Mouse (Mus musculus): Measurements from ENCODE around the gene Mta1. TPM values are rescaled to one million over a fixed set of nuclear protein-coding genes. Genes with fewer than 3 reads are reported as not detected.

The Mta1 gene
- polyA plus RNA-seq, 1 experiment from 2014 or later = 4.9 TPM

DNA sequence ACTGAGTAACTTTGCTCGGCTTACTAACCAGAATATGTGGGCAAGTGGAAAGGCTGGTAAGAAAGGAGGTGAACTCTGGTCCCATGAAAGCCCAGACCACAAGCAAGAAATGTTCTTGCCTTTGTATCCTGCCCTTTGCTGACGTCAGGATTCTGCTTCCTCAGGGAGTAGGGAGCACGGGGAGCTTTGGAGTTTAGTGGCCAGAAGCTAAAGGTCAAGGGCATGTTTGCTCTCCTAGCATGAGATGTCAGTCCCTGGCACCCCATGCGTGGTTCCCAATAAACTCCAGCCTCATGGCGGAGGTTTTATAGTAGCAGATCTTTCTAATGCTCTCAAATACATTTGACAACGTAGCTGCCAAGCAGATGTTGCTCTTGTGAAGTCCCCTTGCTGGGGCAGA is 26.3 kb upstream of the Mta1 start:
- ATAC-seq (ENCODE audit: low FRiP score, low TSS enrichment) (no peak), DNase-seq (ENCODE audit: low spot score) (no peak)
- Histone ChIP-seq H3K9ac (ENCODE audit: low read length) (no peak overlapping the region), H3K27ac (replicated peaks) (no peak overlapping the region), H3K9me3 (ENCODE audit: control insufficient read depth, low read length) (no peaks in the 10 kb centered on the region), H3K36me3 (ENCODE audit: control insufficient read depth, insufficient read depth, low read length) (peaks cover 27% of the 10 kb centered on the region), H3K4me1 (replicated peaks; ENCODE audit: control insufficient read depth, insufficient read depth) (peaks cover 9% of the 10 kb centered on the region), H3K4me3 (ENCODE audit: low read depth, low read length) (no peak overlapping the region), H3K27me3 (ENCODE audit: control insufficient read depth, insufficient read depth, low read length) (no peaks in the 10 kb centered on the region), H3K4me2 (replicated peaks; ENCODE audit: low read depth) (no peak overlapping the region)
- 78% methylated on average over 6 of the region's 6 CpGs for WGBS
- TF ChIP-seq EP300 (optimal IDR thresholded peaks at IDR 0.05) (no peak), CTCF (IDR thresholded peaks at IDR 0.05; ENCODE audit: low read depth) (no peak)

DNA sequence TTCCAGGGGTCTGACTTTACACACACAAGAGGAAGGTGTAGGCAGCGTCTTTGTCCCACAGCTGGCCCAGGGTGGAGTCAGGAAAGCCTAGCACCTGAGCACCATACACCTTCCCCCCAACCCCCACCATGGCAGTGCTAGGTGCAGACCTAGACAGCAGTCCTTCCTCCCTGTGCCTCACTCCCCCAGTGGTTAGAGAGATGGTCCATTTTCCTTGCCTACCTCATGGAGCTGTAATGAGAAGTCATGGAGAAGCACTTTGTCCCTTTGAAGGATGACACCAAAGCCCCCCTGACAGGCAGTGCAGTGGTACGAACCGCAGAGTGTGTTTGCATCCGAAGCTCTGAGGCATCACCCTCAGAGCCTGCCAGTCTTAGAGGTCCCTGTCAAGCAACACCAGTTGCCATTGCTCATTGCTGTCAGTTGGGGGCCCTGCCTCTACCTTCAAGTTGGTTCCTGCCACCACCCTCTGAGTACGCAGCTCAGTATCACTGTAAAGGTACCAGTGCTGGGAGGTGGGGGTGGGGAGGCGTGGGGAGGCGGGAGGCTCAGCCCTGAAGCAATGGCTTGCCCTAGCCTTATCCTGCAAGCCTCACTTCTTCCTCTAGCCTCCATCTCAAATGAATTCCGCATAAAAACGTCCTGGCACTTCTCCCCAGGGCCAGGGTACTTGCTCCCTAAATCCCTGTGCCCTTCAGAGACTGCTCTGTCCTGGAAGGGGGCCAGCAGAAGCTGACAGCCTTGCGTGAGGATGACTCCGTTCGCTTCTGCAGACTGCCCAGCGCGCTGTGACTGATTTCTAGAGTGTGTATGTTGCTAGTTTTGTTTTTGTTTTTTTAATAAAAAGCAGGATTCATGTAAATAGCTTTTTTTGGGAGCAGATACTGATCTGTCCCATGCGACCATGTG is 24.4 kb upstream of the Mta1 start:
- peak; percentile 49 for DNase-seq (ENCODE audit: low spot score)
- peak overlapping the region; percentile 94 for H3K4me2 ChIP-seq (replicated peaks; ENCODE audit: low read depth)
- peak overlapping the region; percentile 46 for H3K4me3 ChIP-seq (ENCODE audit: low read depth, low read length)
- H3K36me3 ChIP-seq (ENCODE audit: control insufficient read depth, insufficient read depth, low read length) = peaks cover 24% of the 10 kb centered on the region
- peak overlapping the region; percentile 45 for H3K9ac ChIP-seq (ENCODE audit: low read length)
- peak; percentile 33 for ATAC-seq (ENCODE audit: low FRiP score, low TSS enrichment)
- peaks cover 9% of the 10 kb centered on the region for H3K4me1 ChIP-seq (replicated peaks; ENCODE audit: control insufficient read depth, insufficient read depth)
- no peaks in the 10 kb centered on the region for H3K27me3 ChIP-seq (ENCODE audit: control insufficient read depth, insufficient read depth, low read length)
- 7% methylated on average over 15 of the region's 15 CpGs for WGBS
- no peak for TF ChIP-seq EP300 (optimal IDR thresholded peaks at IDR 0.05)
- TF ChIP-seq CTCF (IDR thresholded peaks at IDR 0.05; ENCODE audit: low read depth) = peak; percentile 39; the same call in 1 of the 2 replicates
- H3K9me3 ChIP-seq (ENCODE audit: control insufficient read depth, low read length) = no peaks in the 10 kb centered on the region
- peak overlapping the region; percentile 69 for H3K27ac ChIP-seq (replicated peaks)

DNA sequence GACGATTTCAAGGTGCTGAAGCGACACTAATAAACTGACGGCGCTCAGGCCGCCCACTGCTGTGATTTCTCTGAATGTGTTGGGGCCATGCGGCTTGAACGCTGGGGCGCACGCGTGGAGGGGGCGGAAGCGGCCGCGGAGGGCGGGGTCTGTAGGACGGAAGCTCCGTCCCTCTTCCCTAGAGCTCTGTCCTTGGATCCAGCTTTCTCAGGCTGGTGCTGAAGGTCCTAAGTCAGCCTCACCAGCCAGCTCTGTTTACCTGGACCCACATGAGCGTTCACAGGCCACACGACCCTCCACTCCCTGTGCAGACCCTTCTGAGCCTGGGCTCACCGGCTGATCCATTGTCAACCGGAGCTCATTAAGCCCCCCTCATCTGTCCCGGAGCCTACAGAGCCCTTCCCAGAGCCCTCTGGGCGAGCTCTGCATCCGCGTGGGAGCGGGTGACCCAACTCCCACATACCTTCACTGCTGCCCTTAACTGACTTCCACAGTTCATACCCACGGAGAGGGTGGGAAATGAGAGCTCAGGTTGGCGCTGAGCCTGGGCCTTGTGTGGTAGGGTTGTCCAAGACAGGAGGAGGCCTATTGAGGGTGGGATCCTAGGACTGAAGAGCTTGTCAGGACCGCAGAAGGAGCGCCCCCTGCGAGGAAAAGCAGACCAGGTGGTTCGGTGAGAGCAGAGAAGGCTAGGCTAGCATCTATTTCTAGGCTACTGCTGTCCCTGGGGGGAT is 23.6 kb upstream of the Mta1 start, which contains the start of gene Tex22:
Tex22 (plus strand) TSS at position 174 of the 734 bp plus-strand sequence.
- Histone ChIP-seq H3K9ac (ENCODE audit: low read length) (peak within 1 kb of the TSS; percentile 64), H3K4me2 (replicated peaks; ENCODE audit: low read depth) (peak within 1 kb of the TSS; percentile 94), H3K4me1 (replicated peaks; ENCODE audit: control insufficient read depth, insufficient read depth) (peaks cover 9% of the 10 kb centered on the region), H3K9me3 (ENCODE audit: control insufficient read depth, low read length) (no peaks in the 10 kb centered on the region), H3K27me3 (ENCODE audit: control insufficient read depth, insufficient read depth, low read length) (no peaks in the 10 kb centered on the region), H3K27ac (replicated peaks) (peak within 1 kb of the TSS; percentile 92), H3K36me3 (ENCODE audit: control insufficient read depth, insufficient read depth, low read length) (peaks cover 17% of the 10 kb centered on the region), H3K4me3 (ENCODE audit: low read depth, low read length) (peak within 1 kb of the TSS; percentile 46)
- DNase-seq (ENCODE audit: low spot score) (peak; percentile 90), ATAC-seq (ENCODE audit: low FRiP score, low TSS enrichment) (peak; percentile 91)
- TF ChIP-seq CTCF (IDR thresholded peaks at IDR 0.05; ENCODE audit: low read depth) = no peak; the same call in 1 of the 2 replicates
- TF ChIP-seq EP300 (optimal IDR thresholded peaks at IDR 0.05) = peak; percentile 73
- WGBS = 4% methylated on average over 32 of the region's 32 CpGs

DNA sequence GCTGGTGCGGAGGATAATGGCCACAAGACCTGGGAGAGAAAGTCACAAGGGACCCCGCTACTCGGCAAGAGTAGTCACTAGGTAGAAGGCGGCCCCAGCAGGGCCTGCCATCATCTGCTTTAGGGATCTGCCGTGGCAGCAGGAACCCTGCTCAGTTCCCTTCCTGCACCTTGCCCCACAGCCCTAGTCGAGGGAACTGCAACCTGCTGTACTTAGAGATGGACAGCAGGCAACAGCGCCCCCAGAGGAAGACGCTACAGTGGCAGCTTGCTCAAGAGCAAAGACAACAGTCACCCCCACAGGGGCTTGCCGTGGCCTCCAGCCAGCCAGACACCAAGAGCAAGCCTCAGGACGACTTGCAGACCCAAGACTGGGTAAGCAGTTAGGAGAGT is 23.0 kb upstream of the Mta1 start:
- peak; percentile 90 for DNase-seq (ENCODE audit: low spot score)
- peaks cover 13% of the 10 kb centered on the region for H3K36me3 ChIP-seq (ENCODE audit: control insufficient read depth, insufficient read depth, low read length)
- WGBS = 4% methylated on average over 10 of the region's 10 CpGs
- no peaks in the 10 kb centered on the region for H3K27me3 ChIP-seq (ENCODE audit: control insufficient read depth, insufficient read depth, low read length)
- peak overlapping the region; percentile 94 for H3K4me2 ChIP-seq (replicated peaks; ENCODE audit: low read depth)
- peak; percentile 81 for ATAC-seq (ENCODE audit: low FRiP score, low TSS enrichment)
- H3K4me3 ChIP-seq (ENCODE audit: low read depth, low read length) = peak overlapping the region; percentile 46
- H3K9me3 ChIP-seq (ENCODE audit: control insufficient read depth, low read length) = no peaks in the 10 kb centered on the region
- peak overlapping the region; percentile 64 for H3K9ac ChIP-seq (ENCODE audit: low read length)
- peak overlapping the region; percentile 92 for H3K27ac ChIP-seq (replicated peaks)
- peaks cover 9% of the 10 kb centered on the region for H3K4me1 ChIP-seq (replicated peaks; ENCODE audit: control insufficient read depth, insufficient read depth)
- no peak for TF ChIP-seq EP300 (optimal IDR thresholded peaks at IDR 0.05)
- peak; percentile 95 for TF ChIP-seq CTCF (IDR thresholded peaks at IDR 0.05; ENCODE audit: low read depth)

DNA sequence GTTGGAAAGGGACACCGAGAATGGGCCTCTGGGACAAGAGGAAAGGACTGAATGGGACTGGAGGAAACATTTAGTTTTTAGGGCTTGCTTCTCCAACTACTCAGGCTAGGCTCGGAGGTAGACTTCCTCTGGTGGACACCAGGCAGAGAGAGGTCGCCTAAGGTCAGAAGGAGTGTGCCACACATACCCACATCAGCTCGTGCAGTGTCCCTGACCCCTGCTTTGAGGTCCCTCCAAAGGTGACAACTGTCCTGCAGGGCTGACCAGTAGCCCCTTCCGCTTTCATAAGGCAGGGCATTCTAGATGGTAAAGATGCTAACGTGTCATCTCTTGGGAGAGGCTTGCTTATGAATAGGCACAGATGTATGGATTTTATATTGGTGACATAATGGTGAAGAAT is 22.6 kb upstream of the Mta1 start:
- Histone ChIP-seq H3K9me3 (ENCODE audit: control insufficient read depth, low read length) (no peaks in the 10 kb centered on the region), H3K36me3 (ENCODE audit: control insufficient read depth, insufficient read depth, low read length) (peaks cover 9% of the 10 kb centered on the region), H3K4me2 (replicated peaks; ENCODE audit: low read depth) (peak overlapping the region; percentile 94), H3K4me3 (ENCODE audit: low read depth, low read length) (no peak overlapping the region), H3K27ac (replicated peaks) (no peak overlapping the region), H3K27me3 (ENCODE audit: control insufficient read depth, insufficient read depth, low read length) (no peaks in the 10 kb centered on the region), H3K4me1 (replicated peaks; ENCODE audit: control insufficient read depth, insufficient read depth) (peaks cover 9% of the 10 kb centered on the region), H3K9ac (ENCODE audit: low read length) (0 out of 2 replicates have a peak overlapping the region, but pooled peaks have one; percentile 4)
- WGBS = 58% methylated on average over 6 of the region's 6 CpGs
- ATAC-seq (ENCODE audit: low FRiP score, low TSS enrichment) = no peak
- no peak for TF ChIP-seq CTCF (IDR thresholded peaks at IDR 0.05; ENCODE audit: low read depth)
- TF ChIP-seq EP300 (optimal IDR thresholded peaks at IDR 0.05) = no peak
- DNase-seq (ENCODE audit: low spot score) = no peak

Data from stomach, postnatal 0 days (tissue).